Comparison of ENCODE assay signal across 11 mouse cellular contexts in the genomic region with DNA sequence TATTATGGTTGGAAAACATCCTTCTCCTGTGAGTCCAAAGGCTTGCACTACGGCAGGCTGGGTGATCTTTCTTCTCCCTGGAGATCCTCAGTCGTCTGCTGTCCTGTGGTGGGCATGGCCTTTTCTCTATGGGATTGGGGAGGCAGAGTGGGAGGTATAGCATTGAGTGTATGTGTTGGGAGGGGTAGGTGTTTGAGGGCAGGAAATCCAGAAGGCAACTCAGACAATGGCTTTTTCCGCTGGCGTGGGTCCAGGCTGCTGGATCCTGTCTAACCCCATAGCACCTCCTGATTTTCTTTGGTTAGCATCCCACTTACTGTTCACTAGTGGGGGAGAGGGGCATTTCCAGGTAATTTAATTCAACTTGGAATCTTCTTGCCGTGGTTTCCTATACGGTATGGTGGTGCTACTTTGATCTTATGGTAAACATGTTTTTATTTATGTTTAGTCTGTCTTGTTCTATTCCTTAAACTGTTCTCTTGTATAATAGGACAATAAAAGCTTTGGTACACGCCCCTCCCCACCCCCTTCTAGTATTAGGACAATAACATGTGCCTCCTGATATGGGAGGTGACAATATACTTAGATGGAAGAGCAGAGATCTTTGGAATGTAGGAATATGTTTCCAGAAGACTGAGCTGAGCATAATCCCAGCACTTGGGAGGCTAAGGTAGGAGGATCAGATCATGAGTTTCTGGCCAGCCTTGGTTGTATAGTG. TPM values are rescaled to one million over a fixed set of nuclear protein-coding genes. Genes with fewer than 3 reads are reported as not detected.
DNase-seq lines count a peak whose midpoint lies in the region; ATAC-seq lines count a peak whose summit lies in the region.
"Had no signal": no experiment of that assay in that cellular context is flagged by ENCODE, and none has a peak within 500 bp of the region (broad histone marks: within the 10 kb centered on the region; RNA-seq: fewer than 3 reads in every experiment).

No protein-coding gene starts in this region.

- DNase-seq in testis, postnatal 10 days (ENCODE audit: low spot score) = peak; percentile 62
- DNase-seq in testis, postnatal 14 days (ENCODE audit: low spot score) = no peak
- DNase-seq in heart, postnatal 10 days = peak; percentile 81 to 82
- no peak for DNase-seq in limb, embryonic 10.5 days (ENCODE audit: low spot score)
- DNase-seq in layer of hippocampus, adult 18-20 months (ENCODE audit: low spot score in 2 of 2) = no peak
- no peak for DNase-seq in left cerebral cortex, postnatal 4 days
- no peak for DNase-seq in urinary bladder, adult 18-20 months (ENCODE audit: low spot score in 2 of 2)
- DNase-seq: thymus, adult 2 months had no signal

- peaks cover 15% of the 10 kb centered on the region for H3K4me1 ChIP-seq in limb, embryonic 10.5 days

- H3K9me3 ChIP-seq in limb, embryonic 10.5 days (replicated peaks) = no peaks in the 10 kb centered on the region

- intact Hi-C loops in heart, postnatal 10 days (cut with DNase I) = loop anchor here (1.0 kb wide), 1 partner anchor 18 kb away; the partner anchor contains the start of gene Itga5
- intact Hi-C loops in left cerebral cortex, postnatal 4 days (cut with DNase I) = no loop called here

- H3K4me3 ChIP-seq in limb, embryonic 10.5 days = no peak overlapping the region

- no peak for ATAC-seq in erythroblast, adult 5-6 weeks (replicated peaks; ENCODE audit: low FRiP score, poor library complexity, severe bottlenecking)
- ATAC-seq: forebrain, embryonic 14.5 days had no signal

- H3K27me3 ChIP-seq in limb, embryonic 10.5 days (ENCODE audit: low read depth, poor library complexity, severe bottlenecking) = no peaks in the 10 kb centered on the region

- no peaks in the 10 kb centered on the region for H3K36me3 ChIP-seq in limb, embryonic 10.5 days

- 74% methylated on average over 7 of the region's 7 CpGs for WGBS in limb, embryonic 10.5 days

- peak overlapping the region; percentile 57; the same call in 1 of the 2 replicates for H3K27ac ChIP-seq in limb, embryonic 10.5 days

RNA-seq across cellular contexts. Expression of gene Itga5, which starts 17.4 kb away (rescaled TPM):
- total RNA-seq in heart, postnatal 10 days (2021) = 100 to 1,000 TPM in 1 of 2 experiments, 10 to 100 TPM in 1; 89.4 to 101 TPM
- 33.5 and 36.6 TPM in 2 replicates for polyA plus RNA-seq in limb, embryonic 10.5 days (2016; fragmentation: Nextera tagmentation; extraction: Ambion mirVana)
- 1 to 10 TPM; 1.1 to 1.2 TPM for total RNA-seq in layer of hippocampus, adult 18-20 months (2021)
- 2.5 and 7.9 TPM in 2 replicates for total RNA-seq in erythroblast, adult 5-6 weeks (2015; ENCODE audit: low replicate concordance)
- 2.4 TPM in 2 replicates for total RNA-seq in erythroblast, adult 5-6 weeks (2017; ENCODE audit: low replicate concordance)
- total RNA-seq in left cerebral cortex, postnatal 4 days (2021) = 1 to 10 TPM; 7.4 to 7.6 TPM

RNA-seq across cellular contexts. Expression of gene Zfp385a, which starts 44.0 kb away (rescaled TPM):
- total RNA-seq in heart, postnatal 10 days (2021) = 10 to 100 TPM; 24.3 to 26.2 TPM
- polyA plus RNA-seq in limb, embryonic 10.5 days (2016; fragmentation: Nextera tagmentation; extraction: Ambion mirVana) = 22.1 and 22.8 TPM in 2 replicates
- 10 to 100 TPM; 43.7 to 49.8 TPM for total RNA-seq in layer of hippocampus, adult 18-20 months (2021)
- 2.9 and 5.6 TPM in 2 replicates for total RNA-seq in erythroblast, adult 5-6 weeks (2015; ENCODE audit: low replicate concordance)
- 0.68 and 0.84 TPM in 2 replicates for total RNA-seq in erythroblast, adult 5-6 weeks (2017; ENCODE audit: low replicate concordance)
- 10 to 100 TPM; 47.8 to 52.7 TPM for total RNA-seq in left cerebral cortex, postnatal 4 days (2021)

RNA-seq across cellular contexts. Expression of gene Gtsf1, which starts 46.3 kb away (rescaled TPM):
- under 1 TPM; 0.52 to 0.53 TPM for total RNA-seq in heart, postnatal 10 days (2021)
- not detected in 2 replicates for polyA plus RNA-seq in limb, embryonic 10.5 days (2016; fragmentation: Nextera tagmentation; extraction: Ambion mirVana)
- total RNA-seq in layer of hippocampus, adult 18-20 months (2021) = not detected
- 10.4 TPM in 1 of 2 replicates, not detected in the other for total RNA-seq in erythroblast, adult 5-6 weeks (2015; ENCODE audit: low replicate concordance)
- not detected in 2 replicates for total RNA-seq in erythroblast, adult 5-6 weeks (2017; ENCODE audit: low replicate concordance)
- not detected for total RNA-seq in left cerebral cortex, postnatal 4 days (2021)
- polyA plus RNA-seq: forebrain, embryonic 14.5 days; neural tube, embryonic 14.5 days; thymus, adult 2 months had no signal

Comparison
In these comparisons a context has a peak if more than half of its experiments do, and no peak if none do; other contexts are left out.
1. DNase-seq: peak in testis, postnatal 10 days (single experiment) and heart, postnatal 10 days (2 of 2); none in testis, postnatal 14 days (single experiment), limb, embryonic 10.5 days (single experiment), layer of hippocampus, adult 18-20 months (0 of 2), left cerebral cortex, postnatal 4 days (single experiment) and urinary bladder, adult 18-20 months (0 of 2).
2. RNA of gene Itga5, which starts 17.4 kb away (total RNA-seq): 89.4 to 101 TPM in heart, postnatal 10 days; 2.4 to 7.9 TPM in erythroblast, adult 5-6 weeks, 7.4 to 7.6 TPM in left cerebral cortex, postnatal 4 days and 1.1 to 1.2 TPM in layer of hippocampus, adult 18-20 months; every median in the first group is over 10 times any median in the second.